Comparison of ENCODE assay signal across 15 mouse cellular contexts in the genomic region with DNA sequence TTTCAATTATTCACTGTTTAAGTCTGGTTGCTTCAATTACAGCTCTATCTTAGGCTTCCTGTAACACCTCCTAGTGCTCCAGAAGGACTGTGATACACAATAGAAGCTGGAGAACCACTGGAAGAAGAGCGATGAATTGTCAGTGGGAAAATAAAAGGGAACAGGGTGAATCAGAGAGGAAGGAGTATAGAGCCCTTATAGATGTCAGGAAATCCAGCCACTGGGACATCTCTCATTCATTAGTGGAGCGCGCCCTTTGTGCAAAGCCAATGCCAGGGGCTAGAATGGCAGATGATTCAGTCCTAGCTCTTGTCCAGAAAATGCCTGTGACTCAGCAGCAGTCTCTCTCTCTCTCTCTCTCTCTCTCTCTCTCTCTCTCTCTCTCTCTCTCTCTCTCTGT. TPM values are rescaled to one million over a fixed set of nuclear protein-coding genes. Genes with fewer than 3 reads are reported as not detected.
DNase-seq lines count a peak whose midpoint lies in the region.
"Had no signal": no experiment of that assay in that cellular context is flagged by ENCODE, and none has a peak within 500 bp of the region (broad histone marks: within the 10 kb centered on the region; RNA-seq: fewer than 3 reads in every experiment).

No protein-coding gene starts in this region.

- DNase-seq in adrenal gland, adult (ENCODE audit: inconsistent age in 2 of 2, low spot score in 1 of 2): peak; percentile 25 to 67
- no peak for DNase-seq in adrenal gland, adult 8-10 months
- DNase-seq in adrenal gland, postnatal 25 days: peak; percentile 11
- no peak for DNase-seq in adrenal gland, postnatal 4 days (ENCODE audit: low spot score in 2 of 2)
- peak; percentile 26 to 32 for DNase-seq in adrenal gland, postnatal 36 days
- DNase-seq in urinary bladder, postnatal 4 days (ENCODE audit: low spot score in 2 of 2): no peak
- DNase-seq: B cell, adult 2 months; cerebellum, adult 18-20 months; cerebellum, adult 9-10 months; gastrocnemius, postnatal 10 days; gastrocnemius, postnatal 36 days; heart, adult 2 months; heart, postnatal 14 days; heart, postnatal 4 days; kidney, adult 18-20 months had no signal

RNA-seq across cellular contexts. Expression of gene Btbd11, which starts 59.3 kb away (rescaled TPM):
- 10 to 100 TPM in 2 of 4 experiments, 1 to 10 TPM in 2; 6.7 to 17.5 (median 12.3) TPM for total RNA-seq in adrenal gland, adult 8-10 months (2022)
- total RNA-seq in adrenal gland, postnatal 25 days (2021): 8.2 and 8.8 TPM in 2 replicates
- 1 to 10 TPM; 8.6 to 9.0 TPM for total RNA-seq in adrenal gland, postnatal 4 days (2021)
- total RNA-seq in adrenal gland, postnatal 36 days (2021): 1 to 10 TPM; 7.1 to 9.7 TPM

Comparison
In these comparisons a context has a peak if more than half of its experiments do, and no peak if none do; other contexts are left out.
1. DNase-seq: peak in adrenal gland, adult (2 of 2), adrenal gland, postnatal 25 days (single experiment) and adrenal gland, postnatal 36 days (2 of 2); none in adrenal gland, adult 8-10 months (single experiment), adrenal gland, postnatal 4 days (0 of 2) and urinary bladder, postnatal 4 days (0 of 2).